Comparison of ENCODE assay signal across 27 mouse cellular contexts in the genomic region with DNA sequence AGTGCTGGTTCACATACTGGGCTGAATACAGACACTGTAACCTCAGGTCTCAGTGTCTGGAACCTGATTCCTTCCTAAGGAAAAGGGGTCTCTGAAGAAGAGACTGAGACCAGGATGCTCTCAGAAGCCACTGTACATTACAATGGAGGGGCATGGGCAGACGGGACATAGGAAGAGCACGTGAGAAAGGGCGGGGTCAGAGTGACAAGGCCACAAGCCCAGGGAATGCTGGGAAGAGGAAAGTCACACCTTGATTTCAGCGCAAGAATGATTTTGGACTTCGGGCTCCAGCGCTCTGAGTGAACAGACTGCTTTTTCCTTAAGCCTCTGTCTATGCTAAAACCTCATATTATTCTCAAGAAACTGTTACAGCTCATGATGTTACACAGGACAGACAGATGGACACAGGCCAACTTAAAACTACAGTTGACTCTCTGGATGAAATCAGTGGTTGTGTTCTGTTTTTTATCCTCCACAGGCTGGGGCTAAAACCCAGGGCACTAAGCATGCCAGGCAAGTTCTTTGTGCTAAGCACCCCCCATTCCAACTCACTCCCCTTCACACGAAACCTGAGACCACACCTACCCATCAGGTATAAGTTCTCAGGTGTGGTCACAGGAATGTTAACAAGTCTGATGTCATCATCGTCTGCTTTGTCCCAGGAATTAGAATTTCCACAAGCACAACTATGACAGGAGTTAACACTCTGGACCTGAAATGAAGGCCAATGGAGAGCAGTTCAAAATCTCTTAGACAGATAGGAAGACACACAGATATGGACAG. TPM values are rescaled to one million over a fixed set of nuclear protein-coding genes. Genes with fewer than 3 reads are reported as not detected.
DNase-seq lines count a peak whose midpoint lies in the region; ATAC-seq and TF ChIP-seq lines count a peak whose summit lies in the region.
"Had no signal": no experiment of that assay in that cellular context is flagged by ENCODE, and none has a peak within 500 bp of the region (broad histone marks: within the 10 kb centered on the region; RNA-seq: fewer than 3 reads in every experiment).

No protein-coding gene starts in this region.

- no peaks in the 10 kb centered on the region; the same call in 1 of the 2 replicates for H3K4me1 ChIP-seq in heart, embryonic 15.5 days (replicated peaks)
- no peaks in the 10 kb centered on the region for H3K4me1 ChIP-seq in embryonic facial prominence, embryonic 14.5 days (ENCODE audit: control insufficient read depth, insufficient read depth, low read length)
- H3K4me1 ChIP-seq in midbrain, postnatal 0 days (ENCODE audit: insufficient read depth, low read length), result no peaks in the 10 kb centered on the region
- H3K4me1 ChIP-seq: hindbrain, embryonic 13.5 days; limb, embryonic 10.5 days had no signal

- TF ChIP-seq CTCF in midbrain, postnatal 0 days (IDR thresholded peaks at IDR 0.05), result no peak

- H3K4me2 ChIP-seq in heart, embryonic 15.5 days, result no peak overlapping the region
- H3K4me2 ChIP-seq in embryonic facial prominence, embryonic 14.5 days (ENCODE audit: low read depth, low read length), result no peak overlapping the region
- H3K4me2 ChIP-seq in midbrain, postnatal 0 days (ENCODE audit: low read depth, low read length, poor library complexity, severe bottlenecking), result no peak overlapping the region
- H3K4me2 ChIP-seq: hindbrain, embryonic 13.5 days; liver, embryonic 15.5 days; midbrain, embryonic 11.5 days had no signal

- no peaks in the 10 kb centered on the region for H3K27me3 ChIP-seq in heart, embryonic 15.5 days
- no peaks in the 10 kb centered on the region for H3K27me3 ChIP-seq in embryonic facial prominence, embryonic 14.5 days (replicated peaks; ENCODE audit: control insufficient read depth, insufficient read depth, low read length)
- H3K27me3 ChIP-seq in midbrain, postnatal 0 days (ENCODE audit: insufficient read depth, low read length), result no peaks in the 10 kb centered on the region
- H3K27me3 ChIP-seq: hindbrain, embryonic 13.5 days; liver, embryonic 15.5 days had no signal

- DNase-seq in heart, adult 9 months (ENCODE audit: low spot score in 2 of 2), result no peak
- peak; percentile 58 for DNase-seq in ES-CJ7 (ENCODE audit: low read depth, low spot score)
- no peak for DNase-seq in embryonic facial prominence, embryonic 14.5 days (ENCODE audit: low spot score)
- peak; percentile 37 for DNase-seq in lung, postnatal 36 days
- no peak for DNase-seq in gastrocnemius, postnatal 36 days
- no peak for DNase-seq in midbrain, postnatal 0 days (ENCODE audit: low spot score)
- no peak for DNase-seq in neural tube, embryonic 10.5 days (ENCODE audit: extremely low spot score, low spot score)
- DNase-seq: adrenal gland, adult 2 months; cerebellum, adult 2 months; cerebellum, postnatal 25 days; embryo, embryonic 11 days; forebrain, postnatal 0 days; gastrocnemius, postnatal 25 days; kidney, adult 8-10 months; kidney, postnatal 10 days; liver; right cerebral cortex, postnatal 14 days; spleen, adult 18-20 months; thymus, adult 18-20 months; thymus, postnatal 36 days had no signal

- 87% methylated on average over 8 of the region's 8 CpGs for WGBS in heart, embryonic 15.5 days
- WGBS in embryonic facial prominence, embryonic 14.5 days, result 89% methylated on average over 8 of the region's 8 CpGs
- 97% methylated on average over 8 of the region's 8 CpGs for WGBS in midbrain, postnatal 0 days

- peaks cover 11% of the 10 kb centered on the region; the same call in 1 of the 2 replicates for H3K36me3 ChIP-seq in heart, embryonic 15.5 days
- H3K36me3 ChIP-seq in embryonic facial prominence, embryonic 14.5 days (ENCODE audit: control insufficient read depth, insufficient read depth, low read length), result peaks cover 16% of the 10 kb centered on the region
- H3K36me3 ChIP-seq in midbrain, postnatal 0 days (ENCODE audit: insufficient read depth, low read length), result peaks cover 14% of the 10 kb centered on the region
- H3K36me3 ChIP-seq: liver, embryonic 15.5 days had no signal

- intact Hi-C loops in gastrocnemius, postnatal 36 days (cut with DNase I), result no loop called here

- H3K9me3 ChIP-seq in heart, embryonic 15.5 days (replicated peaks), result no peaks in the 10 kb centered on the region
- H3K9me3 ChIP-seq in embryonic facial prominence, embryonic 14.5 days (ENCODE audit: control insufficient read depth, low read length), result no peaks in the 10 kb centered on the region
- H3K9me3 ChIP-seq in midbrain, postnatal 0 days (ENCODE audit: low read length), result no peaks in the 10 kb centered on the region
- H3K9me3 ChIP-seq: hindbrain, embryonic 13.5 days; limb, embryonic 10.5 days; liver, embryonic 15.5 days had no signal

- H3K27ac ChIP-seq in heart, embryonic 15.5 days, result peak overlapping the region; percentile 33; the same call in 1 of the 2 replicates
- H3K27ac ChIP-seq in embryonic facial prominence, embryonic 14.5 days (replicated peaks; ENCODE audit: low read depth, low read length), result 0 out of 2 replicates have a peak overlapping the region, but pooled peaks have one; percentile 55
- no peak overlapping the region for H3K27ac ChIP-seq in midbrain, postnatal 0 days (ENCODE audit: low read depth, low read length)
- H3K27ac ChIP-seq: heart, adult 2 months; hindbrain, embryonic 13.5 days; limb, embryonic 10.5 days; liver, embryonic 15.5 days had no signal

- no peak overlapping the region for H3K4me3 ChIP-seq in heart, embryonic 15.5 days
- no peak overlapping the region for H3K4me3 ChIP-seq in embryonic facial prominence, embryonic 14.5 days (ENCODE audit: low read depth, low read length)
- no peak overlapping the region for H3K4me3 ChIP-seq in midbrain, postnatal 0 days (ENCODE audit: low read depth, low read length)
- H3K4me3 ChIP-seq: heart, adult 2 months; hindbrain, embryonic 13.5 days; limb, embryonic 10.5 days; liver, embryonic 15.5 days had no signal

- H3K9ac ChIP-seq in heart, embryonic 15.5 days, result no peak overlapping the region
- no peak overlapping the region for H3K9ac ChIP-seq in embryonic facial prominence, embryonic 14.5 days (ENCODE audit: low read depth, low read length)
- no peak overlapping the region for H3K9ac ChIP-seq in midbrain, postnatal 0 days (replicated peaks; ENCODE audit: low read length, poor library complexity, severe bottlenecking)
- H3K9ac ChIP-seq: forebrain, postnatal 0 days; hindbrain, embryonic 13.5 days; liver, embryonic 15.5 days had no signal

- no peak for ATAC-seq in heart, embryonic 15.5 days (replicated peaks; ENCODE audit: insufficient number of reproducible peaks, insufficient read depth, low FRiP score, low read depth)
- peak; percentile 83 for ATAC-seq in embryonic facial prominence, embryonic 14.5 days (ENCODE audit: low read depth)
- no peak for ATAC-seq in midbrain, postnatal 0 days (ENCODE audit: low FRiP score)
- ATAC-seq: CD4-positive, CD25-positive, alpha-beta regulatory T cell, adult 4 months; forebrain, postnatal 0 days had no signal

RNA-seq across cellular contexts. Expression of gene Miga1, which starts 18.3 kb away (rescaled TPM):
- 12.8 and 13.4 TPM in 2 replicates for polyA plus RNA-seq in heart, embryonic 15.5 days (2015; fragmentation: Nextera tagmentation; extraction: Ambion mirVana)
- 17.3 and 18.5 TPM in 2 replicates for polyA plus RNA-seq in embryonic facial prominence, embryonic 14.5 days (2014; fragmentation: Nextera tagmentation; extraction: Ambion mirVana)
- total RNA-seq in gastrocnemius, postnatal 36 days (2021), result 1 to 10 TPM; 3.2 to 5.8 TPM
- total RNA-seq in midbrain, postnatal 0 days (2014; rRNA removed), result 26.3 and 28.2 TPM in 2 replicates
- 16.9 and 18.7 TPM in 2 replicates for polyA plus RNA-seq in midbrain, postnatal 0 days (2015; fragmentation: Nextera tagmentation; extraction: Ambion mirVana)

RNA-seq across cellular contexts. Expression of gene Usp33, which starts 24.3 kb away (rescaled TPM):
- 25.0 and 29.2 TPM in 2 replicates for polyA plus RNA-seq in heart, embryonic 15.5 days (2015; fragmentation: Nextera tagmentation; extraction: Ambion mirVana)
- 46.2 and 46.8 TPM in 2 replicates for polyA plus RNA-seq in embryonic facial prominence, embryonic 14.5 days (2014; fragmentation: Nextera tagmentation; extraction: Ambion mirVana)
- total RNA-seq in gastrocnemius, postnatal 36 days (2021), result 10 to 100 TPM; 17.9 to 19.4 TPM
- 83.3 and 91.4 TPM in 2 replicates for total RNA-seq in midbrain, postnatal 0 days (2014; rRNA removed)
- polyA plus RNA-seq in midbrain, postnatal 0 days (2015; fragmentation: Nextera tagmentation; extraction: Ambion mirVana), result 65.3 and 70.7 TPM in 2 replicates

RNA-seq across cellular contexts. Expression of gene Nexn, which starts 55.8 kb away (rescaled TPM):
- polyA plus RNA-seq in heart, embryonic 15.5 days (2015; fragmentation: Nextera tagmentation; extraction: Ambion mirVana), result 196 and 326 TPM in 2 replicates
- polyA plus RNA-seq in embryonic facial prominence, embryonic 14.5 days (2014; fragmentation: Nextera tagmentation; extraction: Ambion mirVana), result 30.8 and 42.0 TPM in 2 replicates
- 100 to 1,000 TPM; 345 to 363 TPM for total RNA-seq in gastrocnemius, postnatal 36 days (2021)
- total RNA-seq in midbrain, postnatal 0 days (2014; rRNA removed), result 0.11 and 0.28 TPM in 2 replicates
- 1.5 and 2.3 TPM in 2 replicates for polyA plus RNA-seq in midbrain, postnatal 0 days (2015; fragmentation: Nextera tagmentation; extraction: Ambion mirVana)
- polyA plus RNA-seq: adrenal gland, adult 2 months had no signal

Comparison
In these comparisons a context has a peak if more than half of its experiments do, and no peak if none do; other contexts are left out.
1. DNase-seq: peak in ES-CJ7 (single experiment) and lung, postnatal 36 days (single experiment); none in heart, adult 9 months (0 of 2), embryonic facial prominence, embryonic 14.5 days (single experiment), gastrocnemius, postnatal 36 days (0 of 2), midbrain, postnatal 0 days (single experiment) and neural tube, embryonic 10.5 days (single experiment).